Mouse (Mus musculus) midbrain, embryonic 10.5 days (tissue): ENCODE results near the gene Trp63. TPM values are rescaled to one million over a fixed set of nuclear protein-coding genes. Genes with fewer than 3 reads are reported as not detected.

Experiments
- DNase-seq: peaks from one replicate; pipeline ENCODE4 v3.0.0-alpha.2; 2017; ENCODE audit warnings: low spot score
- H3K27ac ChIP-seq: fragments of 300-500 bp; sonication (generic); replicated peaks from 2 replicates; pipeline ENCODE4 v1.5.1; 2016; ENCODE audit warnings: mild to moderate bottlenecking
- H3K27me3 ChIP-seq: fragments of 300-500 bp; sonication (generic); 2 replicates; pipeline ENCODE4 v1.6.1; 2016; ENCODE audit warnings: low read depth, mild to moderate bottlenecking; ENCODE audit not compliant: poor library complexity, severe bottlenecking
- H3K36me3 ChIP-seq: fragments of 300-500 bp; sonication (generic); 2 replicates; pipeline ENCODE4 v1.6.1; 2016; ENCODE audit warnings: mild to moderate bottlenecking, moderate library complexity
- H3K4me1 ChIP-seq: fragments of 300-500 bp; sonication (generic); 2 replicates; pipeline ENCODE4 v1.6.1; 2016
- H3K4me3 ChIP-seq: fragments of 300-500 bp; sonication (generic); 2 replicates; pipeline ENCODE4 v1.5.1; 2016; ENCODE audit warnings: mild to moderate bottlenecking, moderate library complexity
- H3K9me3 ChIP-seq: fragments of 300-500 bp; sonication (generic); replicated peaks from 2 replicates; pipeline ENCODE4 v1.6.1; 2016; ENCODE audit warnings: mild to moderate bottlenecking
- WGBS: fragments of 180-500 bp; shearing (Covaris S2); methylation state at CpG from one replicate; pipeline ENCODE4 v1.1.7; 2016; 5-methylcytosine and 5-hydroxymethylcytosine counted together
- polyA plus RNA-seq: library from polyadenylated mRNA; unstranded; fragments of >200 nt; fragmentation: Nextera tagmentation; extraction: Ambion mirVana; gene quantifications from 2 replicates; pipeline ENCODE4 v1.2.1, GENCODE M21; 2016

Trp63 gene
- polyA plus RNA-seq, 1 experiment from 2014 or later, result 4.6 TPM

- Histone ChIP-seq H3K4me3 (no peak overlapping the region), H3K36me3 (no peaks in the 10 kb centered on the region), H3K9me3 (no peaks in the 10 kb centered on the region), H3K27ac (no peak overlapping the region), H3K4me1 (no peaks in the 10 kb centered on the region), H3K27me3 (no peaks in the 10 kb centered on the region)
- no peak for DNase-seq
- 65% methylated on average over 2 of the region's 2 CpGs for WGBS
Measured at GRCm38 (mm10) chr16:25848474-25848873, 164.9 kb downstream of the Trp63 start.

DNA sequence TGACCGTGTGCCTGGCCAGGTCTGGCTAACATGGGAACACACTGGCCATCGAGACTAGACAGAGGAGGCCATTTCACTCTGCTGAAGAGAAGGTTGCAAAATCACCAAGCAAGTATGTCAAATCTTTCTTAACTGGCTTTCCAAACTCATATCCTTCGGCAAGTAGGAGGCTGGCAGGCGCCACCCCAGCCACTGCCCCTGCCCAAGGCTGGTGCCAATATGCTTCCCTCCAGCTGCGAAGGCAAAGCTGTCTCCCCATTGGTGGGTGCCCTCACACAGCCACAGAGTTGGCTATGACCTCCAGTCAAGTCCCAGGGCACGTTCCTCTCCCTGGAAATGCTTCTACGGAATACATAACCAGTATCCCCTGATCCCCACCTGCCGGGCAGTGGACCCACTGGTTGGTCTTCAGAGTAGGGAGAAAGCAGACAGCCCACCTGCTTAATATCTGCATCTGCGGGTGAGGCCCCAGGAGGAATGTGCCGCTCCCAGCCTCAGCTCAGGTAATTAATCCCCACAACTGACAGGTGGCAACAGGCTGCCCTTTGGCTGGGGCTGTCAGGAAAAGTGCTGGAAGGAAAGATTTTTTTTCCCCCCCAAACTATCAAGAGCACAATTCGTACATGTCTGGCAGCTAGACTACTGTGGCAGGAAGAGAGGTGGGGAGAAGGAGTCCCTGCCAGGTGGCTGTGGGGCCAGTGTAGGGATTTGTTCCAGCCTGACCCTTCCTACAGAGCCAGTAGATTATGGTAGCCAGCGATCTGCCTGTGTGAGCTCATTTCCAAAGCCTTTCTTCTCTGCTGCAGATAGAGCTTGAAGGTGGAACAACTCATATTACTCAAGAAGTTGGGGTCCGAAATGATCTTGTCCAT is 166.3 kb downstream of the Trp63 start:
- Histone ChIP-seq H3K36me3 (no peaks in the 10 kb centered on the region), H3K27ac (no peak overlapping the region; the same call in 1 of the 2 replicates), H3K4me1 (no peaks in the 10 kb centered on the region), H3K27me3 (no peaks in the 10 kb centered on the region), H3K4me3 (no peak overlapping the region), H3K9me3 (no peaks in the 10 kb centered on the region)
- WGBS, result 82% methylated on average over 13 of the region's 13 CpGs
- DNase-seq, result no peak

DNA sequence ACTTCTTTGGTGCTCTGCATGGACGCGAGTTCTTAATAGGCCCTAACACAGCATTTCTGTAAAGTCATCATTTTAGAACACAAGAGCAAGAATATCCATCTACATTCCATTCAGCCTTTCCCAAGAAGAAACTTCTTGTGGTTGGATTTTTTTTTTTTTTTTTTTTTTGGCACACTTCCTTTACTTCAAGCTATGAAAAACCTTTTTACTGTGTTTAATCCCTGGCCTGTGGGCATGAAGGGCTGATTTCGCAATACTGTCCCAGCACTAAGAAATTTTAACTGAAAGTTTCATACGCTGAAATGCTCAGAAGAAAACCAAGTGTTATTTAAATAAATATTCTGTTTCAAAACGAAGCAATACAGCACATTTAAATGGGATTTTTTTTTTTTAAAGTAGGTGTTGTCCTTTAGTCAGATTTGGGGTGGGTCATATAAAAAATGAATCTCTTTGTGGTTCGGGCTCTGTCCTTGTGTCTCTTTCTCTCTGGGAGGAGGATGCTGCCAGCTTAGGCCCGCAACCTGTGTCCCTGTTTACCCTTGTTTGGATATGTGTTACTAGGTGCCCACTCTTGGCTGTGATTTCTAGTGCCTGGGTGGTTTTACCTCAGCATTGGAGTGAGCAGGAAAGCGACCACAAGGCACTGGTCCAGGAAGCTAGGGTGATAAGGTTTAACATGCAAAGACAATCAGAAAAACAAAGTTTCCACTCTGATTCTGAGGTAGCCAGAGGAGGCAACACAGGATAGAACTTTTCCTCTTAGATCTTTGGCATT is 177.4 kb downstream of the Trp63 start:
- no peak overlapping the region for H3K4me3 ChIP-seq
- no peaks in the 10 kb centered on the region for H3K36me3 ChIP-seq
- no peak for DNase-seq
- H3K9me3 ChIP-seq, result no peaks in the 10 kb centered on the region
- WGBS, result 91% methylated on average over 8 of the region's 8 CpGs
- peaks cover 18% of the 10 kb centered on the region for H3K4me1 ChIP-seq
- H3K27me3 ChIP-seq, result no peaks in the 10 kb centered on the region
- H3K27ac ChIP-seq, result no peak overlapping the region

GRCm38 (mm10) chr16:25865096-25865869 is 181.7 kb downstream of the Trp63 start:
- Histone ChIP-seq H3K36me3 (no peaks in the 10 kb centered on the region), H3K27me3 (no peaks in the 10 kb centered on the region), H3K4me1 (peaks cover 8% of the 10 kb centered on the region), H3K27ac (no peak overlapping the region), H3K9me3 (no peaks in the 10 kb centered on the region), H3K4me3 (no peak overlapping the region)
- WGBS, result 60% methylated on average over 7 of the region's 7 CpGs
- no peak for DNase-seq

DNA sequence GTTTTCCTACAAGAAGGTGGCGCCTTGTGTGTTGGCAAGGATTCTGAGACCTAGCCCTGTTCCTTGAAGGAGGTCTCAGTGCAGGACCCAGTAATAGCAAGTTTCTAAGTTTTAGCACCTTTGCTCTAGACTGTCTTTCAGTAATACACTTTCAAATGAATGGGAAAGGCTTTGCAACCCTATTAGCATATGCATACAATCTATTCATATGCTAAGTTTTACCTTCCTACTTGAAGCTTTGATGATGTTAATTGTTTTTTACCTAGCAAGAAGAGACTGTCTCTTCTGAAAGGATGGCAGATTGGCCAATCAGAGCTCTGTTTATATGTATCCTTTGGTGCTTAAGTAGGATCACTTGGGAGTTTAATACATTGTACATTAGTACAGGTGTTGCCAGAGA is 187.9 kb downstream of the Trp63 start:
- no peaks in the 10 kb centered on the region for H3K4me1 ChIP-seq
- no peak for DNase-seq
- WGBS, result 87% methylated on average over 1 of the region's 1 CpGs
- H3K9me3 ChIP-seq, result no peaks in the 10 kb centered on the region
- H3K27me3 ChIP-seq, result no peaks in the 10 kb centered on the region
- H3K27ac ChIP-seq, result no peak overlapping the region
- H3K36me3 ChIP-seq, result no peaks in the 10 kb centered on the region
- H3K4me3 ChIP-seq, result no peak overlapping the region

DNA sequence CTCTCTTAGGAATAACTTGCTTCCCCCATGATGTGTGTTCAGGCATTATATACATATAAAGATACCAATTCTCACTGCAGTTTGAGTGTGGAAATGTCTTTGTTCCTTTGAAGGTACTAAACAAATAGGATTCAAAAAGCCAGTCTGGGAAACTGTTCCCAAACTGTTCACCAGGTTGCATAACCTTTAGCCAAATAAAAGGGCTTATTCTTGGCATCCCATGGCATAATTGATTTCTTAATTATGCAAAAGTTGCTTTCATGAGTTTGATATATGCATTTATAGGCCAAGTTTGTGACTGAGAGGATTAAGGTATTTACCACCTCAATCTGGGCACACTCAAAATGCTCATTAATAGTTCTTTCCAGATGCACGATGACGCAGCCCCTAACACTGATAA is 192.1 kb downstream of the Trp63 start:
- Histone ChIP-seq H3K4me3 (no peak overlapping the region), H3K27ac (no peak overlapping the region), H3K4me1 (no peaks in the 10 kb centered on the region), H3K9me3 (no peaks in the 10 kb centered on the region), H3K36me3 (no peaks in the 10 kb centered on the region), H3K27me3 (no peaks in the 10 kb centered on the region)
- 93% methylated on average over 2 of the region's 2 CpGs for WGBS
- DNase-seq, result no peak

GRCm38 (mm10) chr16:25877416-25877965 is 193.9 kb downstream of the Trp63 start:
- Histone ChIP-seq H3K27me3 (no peaks in the 10 kb centered on the region), H3K27ac (no peak overlapping the region), H3K4me1 (no peaks in the 10 kb centered on the region), H3K36me3 (no peaks in the 10 kb centered on the region), H3K9me3 (no peaks in the 10 kb centered on the region), H3K4me3 (no peak overlapping the region)
- no peak for DNase-seq
- whole genome bisulfite sequencing, result 91% methylated on average over 7 of the region's 7 CpGs

DNA sequence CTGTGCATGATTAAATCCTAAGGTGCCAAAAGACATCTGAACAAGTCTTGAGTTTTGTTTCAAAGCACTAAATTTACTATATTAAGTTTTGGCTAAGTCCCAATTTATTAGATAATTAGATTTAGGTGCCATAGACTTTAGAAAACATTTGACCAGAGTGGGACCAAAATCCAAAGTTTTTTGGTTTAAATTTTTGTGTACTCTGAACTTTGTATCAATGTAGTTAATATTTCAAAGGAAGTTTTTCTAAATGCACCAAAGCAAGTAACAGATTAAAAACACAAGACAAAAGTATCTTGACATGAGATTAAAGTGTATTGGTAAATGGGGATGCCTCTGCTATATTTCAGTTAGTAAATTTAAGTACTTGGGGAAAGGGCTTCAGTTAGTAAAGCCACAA is 194.6 kb downstream of the Trp63 start:
- H3K36me3 ChIP-seq, result no peaks in the 10 kb centered on the region
- H3K27me3 ChIP-seq, result no peaks in the 10 kb centered on the region
- no peak overlapping the region for H3K4me3 ChIP-seq
- no peak for DNase-seq
- H3K4me1 ChIP-seq, result no peaks in the 10 kb centered on the region
- H3K27ac ChIP-seq, result no peak overlapping the region
- H3K9me3 ChIP-seq, result no peaks in the 10 kb centered on the region

DNA sequence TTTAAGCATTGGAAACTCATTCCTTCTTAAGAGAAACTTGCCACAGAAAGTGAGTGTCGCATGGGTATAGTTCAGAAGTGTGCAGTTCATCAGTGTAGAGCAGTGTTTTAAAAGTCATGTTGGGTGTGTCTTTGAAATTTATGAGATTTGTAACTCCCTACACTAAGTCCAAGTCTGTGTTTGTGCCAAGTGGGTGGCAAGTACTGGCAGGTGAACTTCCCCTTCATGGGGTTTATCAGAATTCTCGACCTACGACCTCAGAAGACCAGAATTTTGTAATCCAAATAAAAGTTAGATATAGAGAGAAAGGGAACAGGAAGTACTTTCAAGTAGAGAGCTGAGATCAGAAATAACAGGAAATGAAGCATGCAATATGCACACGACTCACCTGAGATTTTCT is 215.5 kb downstream of the Trp63 start:
- DNase-seq, result no peak
- H3K27ac ChIP-seq, result no peak overlapping the region
- H3K36me3 ChIP-seq, result no peaks in the 10 kb centered on the region
- peaks cover 2% of the 10 kb centered on the region; the same call in 1 of the 2 replicates for H3K4me1 ChIP-seq
- H3K27me3 ChIP-seq, result no peaks in the 10 kb centered on the region
- no peaks in the 10 kb centered on the region for H3K9me3 ChIP-seq
- WGBS, result 85% methylated on average over 4 of the region's 4 CpGs
- no peak overlapping the region for H3K4me3 ChIP-seq

- DNase-seq, result no peak
- no peak overlapping the region for H3K27ac ChIP-seq
- no peaks in the 10 kb centered on the region for H3K9me3 ChIP-seq
- H3K36me3 ChIP-seq, result no peaks in the 10 kb centered on the region
- H3K27me3 ChIP-seq, result no peaks in the 10 kb centered on the region
- H3K4me3 ChIP-seq, result no peak overlapping the region
- 95% methylated on average over 2 of the region's 2 CpGs for WGBS
- peaks cover 2% of the 10 kb centered on the region; the same call in 1 of the 2 replicates for H3K4me1 ChIP-seq
Measured at GRCm38 (mm10) chr16:25899657-25900056, 216.1 kb downstream of the Trp63 start.

- WGBS, result 61% methylated on average over 3 of the region's 3 CpGs
Measured at GRCm38 (mm10) chr16:25900389-25900908, 216.9 kb downstream of the Trp63 start.

DNA sequence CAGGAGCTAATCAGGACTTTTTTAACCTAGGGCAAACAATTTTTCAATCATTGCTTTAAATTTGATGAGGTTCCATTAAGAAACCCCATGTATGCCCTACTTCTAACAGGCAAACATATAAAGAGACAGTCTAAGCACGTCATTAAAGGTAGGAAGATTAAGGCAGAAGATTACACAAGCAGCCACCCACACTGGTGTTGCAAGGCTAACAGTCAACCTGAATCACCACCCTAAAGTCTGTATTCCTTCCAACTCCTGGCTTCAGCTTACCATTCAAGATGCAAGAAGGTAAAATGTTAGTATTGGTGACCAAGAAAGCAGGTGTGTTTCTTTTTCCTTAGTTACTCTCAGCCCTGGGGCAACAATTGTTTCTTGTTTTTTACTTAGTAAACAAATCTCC is 228.6 kb downstream of the Trp63 start:
- 65% methylated on average over 1 of the region's 1 CpGs for WGBS
- no peak overlapping the region for H3K27ac ChIP-seq
- no peaks in the 10 kb centered on the region for H3K36me3 ChIP-seq
- H3K4me1 ChIP-seq, result no peaks in the 10 kb centered on the region
- H3K4me3 ChIP-seq, result no peak overlapping the region
- H3K27me3 ChIP-seq, result no peaks in the 10 kb centered on the region
- DNase-seq, result no peak
- H3K9me3 ChIP-seq, result 0 out of 2 replicates have a peak, but pooled peaks cover 3% of the 10 kb centered on the region

More at GRCm38 (mm10) chr16:25900389-25900908, 216.9 kb downstream of the Trp63 start:
- Histone ChIP-seq H3K4me3 (no peak overlapping the region), H3K27me3 (no peaks in the 10 kb centered on the region), H3K9me3 (no peaks in the 10 kb centered on the region), H3K27ac (no peak overlapping the region), H3K4me1 (peaks cover 2% of the 10 kb centered on the region; the same call in 1 of the 2 replicates), H3K36me3 (no peaks in the 10 kb centered on the region)
- DNase-seq, result no peak
